Mouse (Mus musculus) limb, embryonic 12.5 days (tissue): ENCODE data around the gene Mt1. TPM values are rescaled to one million over a fixed set of nuclear protein-coding genes. Genes with fewer than 3 reads are reported as not detected.
"Not testable (repeated sequence)": the region's sequence is repeated elsewhere in the genome, so short reads cannot be mapped to it uniquely, and the experiment has no call there.

Experiments used
- ATAC-seq: fragments of 200-750 bp; cut with Nextera tagmentation; 2 replicates; pipeline ENCODE4 v1.8.0; 2017; ENCODE audit warnings: low read depth, moderate TSS enrichment; ENCODE audit not compliant: insufficient number of reproducible peaks, insufficient read depth, low FRiP score, low TSS enrichment
- H3K27ac ChIP-seq: fragments of 300-500 bp; sonication (generic); 2 replicates; pipeline ENCODE4 v1.5.1; 2016; ENCODE audit warnings: mild to moderate bottlenecking, moderate library complexity
- H3K27me3 ChIP-seq: fragments of 300-500 bp; sonication (generic); 2 replicates; pipeline ENCODE4 v1.6.1; 2016; ENCODE audit warnings: mild to moderate bottlenecking, moderate library complexity
- H3K36me3 ChIP-seq: fragments of 300-500 bp; sonication (generic); 2 replicates; pipeline ENCODE4 v1.6.1; 2016; ENCODE audit warnings: mild to moderate bottlenecking, moderate library complexity
- H3K4me1 ChIP-seq: fragments of 300-500 bp; sonication (generic); replicated peaks from 2 replicates; pipeline ENCODE4 v1.6.1; 2016
- H3K4me2 ChIP-seq: fragments of 300-500 bp; sonication (generic); 2 replicates; pipeline ENCODE4 v1.6.1; 2016; ENCODE audit warnings: mild to moderate bottlenecking, moderate library complexity
- H3K4me3 ChIP-seq: fragments of 300-500 bp; sonication (generic); replicated peaks from 2 replicates; pipeline ENCODE4 v1.5.1; 2016; ENCODE audit warnings: mild to moderate bottlenecking
- H3K9ac ChIP-seq: fragments of 300-500 bp; sonication (generic); replicated peaks from 2 replicates; pipeline ENCODE4 v1.6.1; 2016; ENCODE audit warnings: mild to moderate bottlenecking, moderate library complexity
- H3K9me3 ChIP-seq: fragments of 300-500 bp; sonication (generic); 2 replicates; pipeline ENCODE4 v1.6.1; 2016; ENCODE audit warnings: mild to moderate bottlenecking, moderate library complexity
- WGBS: fragments of 180-500 bp; shearing (Covaris S2); methylation state at CpG from one replicate; pipeline ENCODE4 v1.1.7; 2016; 5-methylcytosine and 5-hydroxymethylcytosine counted together
- polyA plus RNA-seq: library from polyadenylated mRNA; unstranded; fragments of >200 nt; fragmentation: Nextera tagmentation; extraction: Ambion mirVana; gene quantifications from 2 replicates; pipeline ENCODE4 v1.2.1, GENCODE M21; 2016

The Mt1 gene
- polyA plus RNA-seq, 1 experiment from 2014 or later = 43.6 TPM

DNA sequence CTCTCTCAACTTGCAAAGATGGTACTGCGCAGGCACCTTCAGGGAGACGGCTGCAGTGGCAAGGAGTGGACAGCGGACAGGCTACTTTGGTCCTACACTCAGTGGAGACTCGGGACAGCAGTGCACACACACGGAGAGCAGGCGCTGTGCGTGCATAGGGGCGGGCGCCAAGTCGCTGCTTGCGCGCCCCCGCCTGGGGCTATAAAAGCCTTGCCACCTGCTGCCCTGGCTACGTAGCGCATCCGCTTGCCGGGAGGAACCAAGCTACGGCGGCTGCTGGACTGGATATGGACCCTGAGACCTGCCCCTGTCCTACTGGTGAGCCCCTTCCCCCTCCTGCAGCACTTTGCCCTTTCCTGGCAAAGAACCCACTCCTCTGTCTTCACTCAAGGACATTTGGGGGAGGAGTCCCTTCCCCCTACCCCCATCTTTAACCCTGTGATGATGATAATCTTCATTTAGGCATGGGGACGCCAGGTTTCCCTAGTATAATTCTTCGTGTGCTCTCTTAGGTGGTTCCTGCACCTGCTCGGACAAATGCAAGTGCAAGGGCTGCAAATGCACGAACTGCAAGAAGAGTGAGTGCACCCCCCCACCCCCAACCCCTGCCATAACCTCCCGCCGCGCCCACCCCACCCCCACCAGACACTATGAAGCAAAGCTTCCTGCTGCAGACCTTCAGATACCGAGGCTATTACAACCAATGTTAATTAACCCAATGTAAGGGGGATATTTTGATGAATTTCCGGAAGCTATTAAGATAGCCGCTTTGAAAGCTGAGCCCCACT is 26.2 kb upstream of the Mt1 start, which contains the start of gene Mt3:
Mt3 (plus strand) TSS at position 95 of the 788 bp plus-strand sequence.
- H3K27ac ChIP-seq = no peak within 1 kb of the TSS
- 1% methylated on average over 29 of the region's 29 CpGs for WGBS
- ATAC-seq = no peak

DNA sequence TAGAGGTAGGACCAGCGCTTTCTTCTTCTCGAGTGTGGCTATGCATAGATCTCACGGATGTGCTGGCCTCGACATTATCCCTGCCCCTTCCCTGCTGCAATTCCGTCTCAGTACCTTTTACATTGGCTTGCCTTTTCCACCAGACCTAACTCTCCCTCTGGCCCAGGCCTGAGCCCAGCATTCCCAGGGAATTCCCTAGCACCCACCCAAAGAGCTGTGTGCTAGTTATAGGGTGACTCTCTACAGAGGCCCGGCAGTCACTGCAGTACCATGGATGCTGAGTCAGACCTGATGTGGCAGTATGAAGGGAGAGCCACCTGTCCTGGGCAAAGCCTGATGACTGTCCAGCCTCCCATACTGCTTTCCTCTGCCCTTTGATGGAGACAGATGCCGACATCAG is 25.4 kb upstream of the Mt1 start:
- Histone ChIP-seq H3K9me3 (no peaks in the 10 kb centered on the region), H3K4me3 (no peak overlapping the region), H3K36me3 (no peaks in the 10 kb centered on the region), H3K4me1 (peaks cover 18% of the 10 kb centered on the region), H3K4me2 (peak overlapping the region; percentile 61), H3K27ac (no peak overlapping the region), H3K27me3 (peaks cover 42% of the 10 kb centered on the region), H3K9ac (no peak overlapping the region)
- ATAC-seq = peak; percentile 58; the same call in 1 of the 2 replicates
- WGBS = 22% methylated on average over 7 of the region's 7 CpGs

More for the DNA sequence above, 26.2 kb upstream of the Mt1 start, which contains the start of gene Mt3:
- H3K4me3 ChIP-seq = peak within 1 kb of the TSS; percentile 29
- peaks cover 18% of the 10 kb centered on the region for H3K4me1 ChIP-seq
- no peaks in the 10 kb centered on the region for H3K9me3 ChIP-seq
- H3K27me3 ChIP-seq = peaks cover 42% of the 10 kb centered on the region
- H3K4me2 ChIP-seq = peak within 1 kb of the TSS; percentile 61
- no peak within 1 kb of the TSS for H3K9ac ChIP-seq
- H3K36me3 ChIP-seq = no peaks in the 10 kb centered on the region

DNA sequence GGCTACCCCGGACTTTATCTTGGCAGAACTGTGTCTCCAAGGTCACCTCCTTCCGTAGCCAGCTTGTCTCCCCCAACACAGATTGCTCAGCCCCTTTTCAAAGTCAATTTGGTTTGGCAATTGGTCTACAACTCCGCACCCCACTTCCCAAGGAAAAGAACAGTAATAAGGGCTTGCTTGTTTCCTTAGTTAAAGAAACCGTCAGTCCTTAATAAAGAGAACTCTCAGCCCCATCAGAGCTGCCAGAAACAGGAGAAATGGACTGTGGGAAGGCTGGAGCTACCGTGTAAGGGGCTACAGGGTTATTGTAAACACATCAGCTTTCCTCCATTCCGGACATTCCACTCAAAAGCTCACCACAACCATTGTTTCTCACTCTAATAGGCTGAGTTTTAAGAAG is 24.3 kb upstream of the Mt1 start:
- Histone ChIP-seq H3K36me3 (no peaks in the 10 kb centered on the region), H3K27ac (no peak overlapping the region), H3K4me3 (no peak overlapping the region), H3K9ac (no peak overlapping the region), H3K4me1 (peaks cover 18% of the 10 kb centered on the region), H3K27me3 (peaks cover 42% of the 10 kb centered on the region), H3K4me2 (no peak overlapping the region), H3K9me3 (no peaks in the 10 kb centered on the region)
- no peak for ATAC-seq
- 55% methylated on average over 6 of the region's 6 CpGs for WGBS

DNA sequence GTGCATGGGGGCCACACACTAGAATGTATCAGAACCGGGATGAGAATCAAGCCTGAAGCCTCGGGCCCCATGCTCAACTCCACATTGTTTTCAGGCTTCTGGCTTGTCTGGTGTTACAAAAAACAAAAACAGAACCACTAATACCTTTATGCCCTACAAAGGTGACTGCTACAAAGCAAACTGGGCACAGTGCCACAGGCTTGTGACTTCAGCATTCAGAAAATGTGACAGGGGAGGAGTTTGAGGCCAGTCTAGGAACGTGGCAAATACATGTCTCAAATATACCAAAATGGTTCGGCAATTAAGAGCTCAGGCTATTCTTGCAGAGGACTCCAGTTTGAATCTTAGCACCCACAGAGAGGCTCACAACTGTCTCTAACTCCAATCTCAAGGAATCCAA is 22.8 kb upstream of the Mt1 start:
- no peak overlapping the region for H3K4me3 ChIP-seq
- H3K27ac ChIP-seq = no peak overlapping the region
- no peaks in the 10 kb centered on the region for H3K9me3 ChIP-seq
- H3K36me3 ChIP-seq = no peaks in the 10 kb centered on the region
- H3K9ac ChIP-seq = no peak overlapping the region
- peaks cover 18% of the 10 kb centered on the region for H3K4me1 ChIP-seq
- H3K27me3 ChIP-seq = peaks cover 36% of the 10 kb centered on the region
- ATAC-seq = no peak
- H3K4me2 ChIP-seq = no peak overlapping the region
- 72% methylated on average over 4 of the region's 4 CpGs for WGBS

DNA sequence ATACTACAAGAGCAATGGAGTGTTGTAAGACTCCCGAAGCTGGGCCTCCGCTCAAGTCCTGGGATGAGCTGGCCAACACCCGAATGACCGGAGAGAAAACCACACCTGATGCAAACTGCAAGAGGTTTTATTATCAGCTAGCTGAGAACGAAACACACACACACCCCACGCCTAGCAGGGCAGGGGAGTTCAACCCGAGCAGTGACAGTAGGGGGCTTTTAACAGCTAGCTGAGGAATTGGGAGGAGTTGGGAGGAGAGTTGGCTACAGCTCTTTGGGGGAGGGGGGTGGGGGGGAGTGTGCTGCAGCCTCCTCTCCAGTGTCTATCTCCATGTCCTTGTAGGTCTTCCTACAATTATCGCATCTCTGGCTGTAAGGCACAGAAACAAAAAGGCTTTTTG is 13.1 kb upstream of the Mt1 start:
- H3K27ac ChIP-seq, H3K9ac ChIP-seq, ATAC-seq, H3K9me3 ChIP-seq, H3K4me2 ChIP-seq, H3K4me1 ChIP-seq, H3K4me3 ChIP-seq, H3K36me3 ChIP-seq: not testable (repeated sequence)
- peaks cover 29% of the 10 kb centered on the region for H3K27me3 ChIP-seq
- 64% methylated on average over 8 of the region's 8 CpGs for WGBS

DNA sequence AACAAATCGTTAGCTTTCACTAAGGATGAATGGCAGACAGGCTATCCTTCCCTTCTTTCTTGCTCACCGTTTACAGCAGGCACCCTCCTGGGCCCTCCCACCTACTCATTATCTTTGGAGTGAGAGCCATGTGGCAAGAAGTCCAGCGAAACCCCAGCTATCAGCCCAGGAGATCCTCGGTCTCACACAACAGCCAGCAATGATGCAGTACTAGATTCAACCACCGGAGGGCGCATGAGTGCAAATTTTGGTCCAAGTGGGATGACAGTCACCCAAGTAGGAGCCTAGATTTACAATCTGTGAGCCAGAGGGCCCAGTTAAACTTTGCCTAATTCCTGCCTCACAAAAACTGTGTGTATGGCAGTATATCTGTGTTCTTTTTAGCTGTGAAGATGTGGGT is 11.6 kb upstream of the Mt1 start:
- Histone ChIP-seq H3K4me2 (peak overlapping the region; percentile 15), H3K27ac (no peak overlapping the region), H3K4me3 (no peak overlapping the region), H3K36me3 (no peaks in the 10 kb centered on the region), H3K4me1 (peaks cover 10% of the 10 kb centered on the region), H3K27me3 (peaks cover 44% of the 10 kb centered on the region), H3K9ac (no peak overlapping the region), H3K9me3 (no peaks in the 10 kb centered on the region)
- ATAC-seq = no peak
- 4% methylated on average over 6 of the region's 6 CpGs for WGBS

DNA sequence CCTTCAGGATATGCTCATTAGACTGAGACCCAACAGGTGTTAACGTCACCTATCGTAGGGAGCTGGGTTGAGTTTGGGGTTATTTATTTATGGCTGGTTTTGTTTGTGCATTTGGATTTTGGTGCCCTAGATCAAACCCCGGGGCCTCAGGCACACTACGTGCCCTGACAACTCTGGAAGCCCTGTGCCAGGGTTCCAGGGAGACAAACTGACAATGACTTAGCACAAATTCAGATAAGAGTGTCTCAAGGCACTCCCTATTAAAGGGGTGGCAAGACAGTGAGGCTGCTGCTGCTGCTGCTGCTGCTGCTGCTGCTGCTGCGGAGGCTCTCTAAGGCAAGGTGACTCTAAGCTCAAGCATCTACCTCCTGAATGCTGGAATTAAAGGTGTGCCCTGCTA is 9.3 kb upstream of the Mt1 start:
- 80% methylated on average over 5 of the region's 5 CpGs for WGBS
- H3K27me3 ChIP-seq = peaks cover 63% of the 10 kb centered on the region
- no peak overlapping the region for H3K27ac ChIP-seq
- no peak for ATAC-seq
- no peaks in the 10 kb centered on the region for H3K9me3 ChIP-seq
- H3K36me3 ChIP-seq = no peaks in the 10 kb centered on the region
- no peak overlapping the region for H3K9ac ChIP-seq
- H3K4me3 ChIP-seq = no peak overlapping the region
- peaks cover 23% of the 10 kb centered on the region for H3K4me1 ChIP-seq
- no peak overlapping the region for H3K4me2 ChIP-seq

DNA sequence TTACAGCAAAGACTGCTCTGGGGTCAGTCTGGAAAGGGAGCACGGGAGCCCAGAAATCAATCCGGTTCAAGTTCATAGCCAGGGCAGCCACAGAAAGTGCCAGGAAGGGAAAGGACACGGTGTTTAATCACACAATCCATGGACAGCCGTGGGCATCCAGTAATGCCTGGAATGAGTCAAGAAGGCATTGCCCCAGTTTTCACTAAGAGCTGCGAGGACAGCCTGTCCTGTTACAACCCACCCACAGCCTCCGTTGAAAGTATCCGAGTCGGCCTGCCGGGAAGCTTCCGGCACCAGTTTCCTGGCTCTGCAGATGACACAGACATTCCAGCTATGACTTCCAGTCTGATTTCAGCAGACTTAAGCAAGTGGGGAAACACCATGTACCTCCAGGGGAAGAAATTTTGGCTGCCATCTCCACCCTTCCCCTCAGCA is 7.5 kb upstream of the Mt1 start:
- Histone ChIP-seq H3K4me2 (0 out of 2 replicates have a peak overlapping the region, but pooled peaks have one; percentile 93), H3K36me3 (no peaks in the 10 kb centered on the region), H3K27ac (no peak overlapping the region), H3K9ac (no peak overlapping the region), H3K4me3 (peak overlapping the region; percentile 45), H3K9me3 (no peaks in the 10 kb centered on the region), H3K4me1 (peaks cover 23% of the 10 kb centered on the region), H3K27me3 (peaks cover 80% of the 10 kb centered on the region)
- 47% methylated on average over 10 of the region's 10 CpGs for WGBS
- no peak for ATAC-seq

DNA sequence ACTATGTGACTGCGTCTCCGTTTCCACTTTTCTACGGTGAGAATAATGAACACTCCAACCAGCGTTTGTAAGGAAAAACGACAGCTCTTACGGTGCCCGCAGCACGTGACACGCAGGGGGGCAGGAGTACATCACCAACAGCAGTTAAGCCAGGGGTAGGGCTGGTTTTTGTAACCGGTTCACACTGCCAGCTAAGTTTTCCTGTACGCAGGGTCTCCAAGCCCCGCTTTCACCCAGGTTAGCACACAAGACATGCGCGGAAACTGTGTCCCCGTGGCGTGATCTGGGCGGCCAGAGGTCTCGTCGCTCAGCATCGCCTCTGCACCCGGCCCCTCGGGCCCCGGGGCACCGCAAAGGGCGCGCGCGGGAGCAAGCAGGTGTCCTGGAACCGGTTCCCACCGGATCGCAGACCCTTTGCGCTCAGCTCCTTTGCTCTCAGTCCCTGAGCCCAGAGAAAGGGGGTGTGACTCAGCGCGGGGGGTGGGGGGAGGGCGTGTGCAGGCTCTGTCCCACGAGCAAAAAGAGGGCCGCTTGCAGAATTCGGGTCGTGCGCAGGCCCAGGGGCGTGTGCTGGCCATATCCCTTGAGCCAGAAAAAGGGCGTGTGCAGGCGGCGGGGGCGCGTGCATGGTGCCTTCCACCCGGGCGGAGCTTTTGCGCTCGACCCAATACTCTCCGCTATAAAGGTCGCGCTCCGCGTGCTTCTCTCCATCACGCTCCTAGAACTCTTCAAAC is 6.6 kb upstream of the Mt1 start, which contains the start of gene Mt2:
Mt2 (plus strand) TSS at position 590 of the 734 bp plus-strand sequence.
- WGBS = under 1% methylated on average over 56 of the region's 56 CpGs
- Histone ChIP-seq H3K4me1 (peaks cover 23% of the 10 kb centered on the region), H3K36me3 (no peaks in the 10 kb centered on the region), H3K27ac (no peak within 1 kb of the TSS), H3K27me3 (peaks cover 89% of the 10 kb centered on the region), H3K4me2 (peak within 1 kb of the TSS; percentile 93), H3K9ac (peak within 1 kb of the TSS; percentile 38; the same call in 1 of the 2 replicates), H3K4me3 (peak within 1 kb of the TSS; percentile 45), H3K9me3 (no peaks in the 10 kb centered on the region)
- peak; percentile 30; the same call in 1 of the 2 replicates for ATAC-seq

DNA sequence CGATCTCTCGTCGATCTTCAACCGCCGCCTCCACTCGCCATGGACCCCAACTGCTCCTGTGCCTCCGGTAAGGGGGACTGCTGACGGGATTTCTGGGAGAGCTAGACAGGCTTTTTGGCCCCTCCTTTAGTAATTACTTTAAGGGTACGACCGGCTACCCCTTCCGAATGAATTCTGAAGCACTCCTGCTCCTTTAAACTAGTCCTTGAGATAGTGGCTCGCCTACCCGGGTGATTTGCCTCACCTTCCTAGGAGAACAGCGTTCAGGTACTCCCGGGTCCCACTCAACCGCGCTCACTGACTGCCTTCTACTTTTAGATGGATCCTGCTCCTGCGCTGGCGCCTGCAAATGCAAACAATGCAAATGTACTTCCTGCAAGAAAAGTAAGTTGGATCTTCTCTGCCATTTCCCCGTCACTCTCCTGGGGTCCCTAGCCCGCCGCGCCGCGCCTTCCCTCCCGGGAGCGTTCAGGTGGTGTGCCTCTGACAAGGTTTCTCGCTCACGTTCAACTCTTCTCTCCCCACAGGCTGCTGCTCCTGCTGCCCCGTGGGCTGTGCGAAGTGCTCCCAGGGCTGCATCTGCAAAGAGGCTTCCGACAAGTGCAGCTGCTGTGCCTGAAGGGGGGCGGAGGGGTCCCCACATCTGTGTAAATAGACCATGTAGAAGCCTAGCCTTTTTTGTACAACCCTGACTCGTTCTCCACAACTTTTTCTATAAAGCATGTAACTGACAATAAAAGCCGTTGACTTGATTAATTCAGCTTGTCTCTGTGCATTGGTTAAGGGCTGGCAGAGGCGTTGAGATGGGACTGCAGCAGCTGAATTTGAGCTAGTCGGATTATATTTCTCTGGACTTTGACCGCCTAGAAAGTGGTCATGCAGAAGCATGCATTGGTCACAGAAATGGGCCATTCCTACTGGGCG is 5.8 kb upstream of the Mt1 start:
- no peak for ATAC-seq
- Histone ChIP-seq H3K4me1 (peaks cover 23% of the 10 kb centered on the region), H3K9ac (peak overlapping the region; percentile 38; the same call in 1 of the 2 replicates), H3K36me3 (no peaks in the 10 kb centered on the region), H3K27ac (no peak overlapping the region), H3K4me2 (peak overlapping the region; percentile 93), H3K27me3 (peaks cover 94% of the 10 kb centered on the region), H3K9me3 (no peaks in the 10 kb centered on the region), H3K4me3 (peak overlapping the region; percentile 45)
- WGBS = 1% methylated on average over 39 of the region's 39 CpGs
